Mouse (Mus musculus) bone marrow, adult 2 months (tissue): ENCODE results near the gene Htr3a.

ENCODE experiments used
- CTCF ChIP-seq: fragments of 200-500 bp; IDR thresholded peaks from 2 replicates; pipeline ENCODE4 v1.5.1; 2011; ENCODE audit warnings: low read length, control low read depth; ENCODE audit not compliant: control insufficient read depth, insufficient read depth
- POLR2A ChIP-seq: fragments of 200-500 bp; IDR thresholded peaks from 2 replicates; pipeline ENCODE4 v1.6.1; 2011; ENCODE audit warnings: low read depth, mild to moderate bottlenecking, control low read depth, low read length, borderline replicate concordance; ENCODE audit not compliant: control insufficient read depth

GRCm38 (mm10) chr9:48859828-48860525 lies 50.9 kb downstream of the Htr3a start:
- TF ChIP-seq POLR2A (no peak), CTCF (no peak)
